Mouse (Mus musculus) limb, embryonic 13.5 days (tissue): ENCODE data around the gene Efcab9. TPM values are rescaled to one million over a fixed set of nuclear protein-coding genes. Genes with fewer than 3 reads are reported as not detected.

Experiments used
- ATAC-seq: fragments of 200-750 bp; cut with Nextera tagmentation; 2 replicates; pipeline ENCODE4 v1.8.0; 2017; ENCODE audit warnings: low read depth, moderate number of reproducible peaks, moderate TSS enrichment; ENCODE audit not compliant: low FRiP score
- H3K27ac ChIP-seq: fragments of 300-500 bp; sonication (generic); 2 replicates; pipeline ENCODE4 v1.5.1; 2015; ENCODE audit warnings: inconsistent platforms, mild to moderate bottlenecking, moderate library complexity
- H3K27me3 ChIP-seq: fragments of 300-500 bp; sonication (generic); 2 replicates; pipeline ENCODE4 v1.6.1; 2015; ENCODE audit warnings: mild to moderate bottlenecking, inconsistent platforms
- H3K36me3 ChIP-seq: fragments of 300-500 bp; sonication (generic); 2 replicates; pipeline ENCODE4 v1.6.1; 2015; ENCODE audit warnings: inconsistent platforms, mild to moderate bottlenecking, moderate library complexity
- H3K4me1 ChIP-seq: fragments of 300-500 bp; sonication (generic); 2 replicates; pipeline ENCODE4 v1.6.1; 2015; ENCODE audit warnings: inconsistent platforms
- H3K4me2 ChIP-seq: fragments of 300-500 bp; sonication (generic); replicated peaks from 2 replicates; pipeline ENCODE4 v1.6.1; 2015; ENCODE audit warnings: inconsistent platforms, mild to moderate bottlenecking, moderate library complexity
- H3K4me3 ChIP-seq: fragments of 300-500 bp; sonication (generic); 2 replicates; pipeline ENCODE4 v1.5.1; 2015; ENCODE audit warnings: moderate library complexity, mild to moderate bottlenecking, inconsistent platforms
- H3K9ac ChIP-seq: fragments of 300-500 bp; sonication (generic); 2 replicates; pipeline ENCODE4 v1.6.1; 2015; ENCODE audit warnings: mild to moderate bottlenecking, inconsistent platforms
- H3K9me3 ChIP-seq: fragments of 300-500 bp; sonication (generic); 2 replicates; pipeline ENCODE4 v1.6.1; 2016; ENCODE audit warnings: inconsistent platforms
- WGBS: fragments of 180-500 bp; shearing (Covaris S2); methylation state at CpG from one replicate; pipeline ENCODE4 v1.1.7; 2015; 5-methylcytosine and 5-hydroxymethylcytosine counted together
- polyA plus RNA-seq: library from polyadenylated mRNA; unstranded; fragments of >200 nt; fragmentation: Nextera tagmentation; extraction: Ambion mirVana; gene quantifications from 2 replicates; pipeline ENCODE4 v1.2.1, GENCODE M21; 2015

The Efcab9 gene
- polyA plus RNA-seq, 1 experiment from 2014 or later, result 0.45 TPM

GRCm38 (mm10) chr11:32474725-32475124 is 57.2 kb downstream of the Efcab9 start:
- Histone ChIP-seq H3K27me3 (no peaks in the 10 kb centered on the region), H3K9ac (no peak overlapping the region), H3K9me3 (no peaks in the 10 kb centered on the region), H3K27ac (no peak overlapping the region), H3K36me3 (no peaks in the 10 kb centered on the region), H3K4me2 (no peak overlapping the region), H3K4me3 (no peak overlapping the region), H3K4me1 (peaks cover 13% of the 10 kb centered on the region; the same call in 1 of the 2 replicates)
- ATAC-seq, result no peak
- 75% methylated on average over 3 of the region's 3 CpGs for WGBS

Other genes with a start within 250 kb of the Efcab9 start
- 4,235 and 4,311 TPM in 2 replicates for gene Hba-a1, start 248.6 kb downstream of the Efcab9 start, polyA plus RNA-seq
- 1.8 and 3.2 TPM in 2 replicates for gene Hbq1b, start 245.1 kb downstream of the Efcab9 start, polyA plus RNA-seq
- gene Hba-a2, start 235.6 kb downstream of the Efcab9 start, polyA plus RNA-seq, result 10,014 and 10,405 TPM in 2 replicates
- gene Hbq1a, start 232.0 kb downstream of the Efcab9 start, polyA plus RNA-seq, result 0.39 and 0.46 TPM in 2 replicates
- 25.9 and 31.3 TPM in 2 replicates for gene Sh3pxd2b, start 184.3 kb downstream of the Efcab9 start, polyA plus RNA-seq
- gene Ubtd2, start 76.7 kb downstream of the Efcab9 start, polyA plus RNA-seq, result 96.4 and 97.3 TPM in 2 replicates
- 2.6 and 3.1 TPM in 2 replicates for gene Stk10, start 1.2 kb upstream of the Efcab9 start, polyA plus RNA-seq
- 80.4 and 85.4 TPM in 2 replicates for gene Fbxw11, start 110.6 kb upstream of the Efcab9 start, polyA plus RNA-seq